Mouse (Mus musculus) thymus, adult 2 months (tissue): Measurements from ENCODE around the gene Fam117a. TPM values are rescaled to one million over a fixed set of nuclear protein-coding genes. Genes with fewer than 3 reads are reported as not detected.

Experiments used
- DNase-seq: peaks from one replicate; pipeline ENCODE4 v3.0.0; 2021
- H3K27ac ChIP-seq: fragments of 200-500 bp; 2 replicates; pipeline ENCODE4 v1.5.1; 2012; ENCODE audit warnings: low read length, control low read depth; ENCODE audit not compliant: control insufficient read depth, insufficient read depth
- H3K27me3 ChIP-seq: fragments of 200-500 bp; 2 replicates; pipeline ENCODE4 v1.6.1; 2012; ENCODE audit warnings: mild to moderate bottlenecking, low read length, moderate library complexity, mixed read lengths; ENCODE audit not compliant: control insufficient read depth, insufficient read depth
- H3K36me3 ChIP-seq: fragments of 200-500 bp; 2 replicates; pipeline ENCODE4 v1.6.1; 2012; ENCODE audit warnings: mild to moderate bottlenecking, low read length, moderate library complexity; ENCODE audit not compliant: control insufficient read depth, insufficient read depth
- H3K4me1 ChIP-seq: fragments of 200-500 bp; replicated peaks from 2 replicates; pipeline ENCODE4 v1.6.1; 2012; ENCODE audit warnings: low read length; ENCODE audit not compliant: control insufficient read depth, insufficient read depth
- H3K4me3 ChIP-seq: fragments of 200-500 bp; 2 replicates; pipeline ENCODE4 v1.5.1; 2012; ENCODE audit warnings: mild to moderate bottlenecking, low read length, control low read depth, moderate library complexity; ENCODE audit not compliant: control insufficient read depth, insufficient read depth
- CTCF ChIP-seq: fragments of 200-500 bp; IDR thresholded peaks from 2 replicates; pipeline ENCODE4 v1.5.1; 2012; ENCODE audit warnings: mild to moderate bottlenecking, control low read depth, low read length, moderate library complexity, borderline replicate concordance; ENCODE audit not compliant: control insufficient read depth, poor library complexity, insufficient read depth; ENCODE audit errors: extremely low read depth
- POLR2A ChIP-seq: fragments of 200-500 bp; IDR thresholded peaks from 2 replicates; pipeline ENCODE4 v1.6.1; 2012; ENCODE audit warnings: mild to moderate bottlenecking, low read length, control low read depth, moderate library complexity; ENCODE audit not compliant: control insufficient read depth, poor library complexity, insufficient read depth; ENCODE audit errors: extremely low read depth
- WGBS: fragments of 180-500 bp; shearing (Covaris S2); methylation state at CpG from one replicate; pipeline ENCODE4 v1.1.7; 2018; 5-methylcytosine and 5-hydroxymethylcytosine counted together
- polyA plus RNA-seq: library from polyadenylated mRNA; depleted of rRNA; stranded (reverse); fragments of >200 nt; gene quantifications from 2 replicates; pipeline ENCODE4 v1.2.3, GENCODE M21; 2012

Fam117a gene
- polyA plus RNA-seq, 1 experiment: 224 TPM

DNA sequence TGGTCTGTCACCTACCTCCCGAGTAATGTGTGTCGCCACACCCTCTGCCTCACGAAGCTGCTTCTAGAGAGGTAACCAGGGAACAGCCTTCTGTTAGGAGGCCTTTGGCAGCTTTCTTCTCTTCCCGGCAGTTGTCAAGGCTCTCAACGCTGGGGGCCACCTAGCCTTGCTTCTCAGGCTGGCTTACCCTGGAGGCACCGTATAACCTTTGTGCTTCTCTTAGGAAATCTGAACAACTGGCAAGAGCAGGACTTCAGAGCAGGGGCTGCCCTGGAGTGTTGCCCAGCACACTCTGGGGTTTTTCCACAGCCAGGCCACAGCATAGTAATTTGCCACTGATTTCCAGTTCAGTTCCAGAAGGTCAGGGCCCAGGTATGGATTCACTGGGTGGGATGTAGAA lies 13.5 kb downstream of the Fam117a start:
- Histone ChIP-seq H3K4me1 (peaks cover 43% of the 10 kb centered on the region), H3K27ac (peak overlapping the region; percentile 88; the same call in 1 of the 2 replicates), H3K4me3 (no peak overlapping the region), H3K36me3 (peaks cover 39% of the 10 kb centered on the region), H3K27me3 (no peaks in the 10 kb centered on the region)
- DNase-seq: no peak
- WGBS: 73% methylated on average over 6 of the region's 6 CpGs
- TF ChIP-seq POLR2A (no peak), CTCF (no peak)

DNA sequence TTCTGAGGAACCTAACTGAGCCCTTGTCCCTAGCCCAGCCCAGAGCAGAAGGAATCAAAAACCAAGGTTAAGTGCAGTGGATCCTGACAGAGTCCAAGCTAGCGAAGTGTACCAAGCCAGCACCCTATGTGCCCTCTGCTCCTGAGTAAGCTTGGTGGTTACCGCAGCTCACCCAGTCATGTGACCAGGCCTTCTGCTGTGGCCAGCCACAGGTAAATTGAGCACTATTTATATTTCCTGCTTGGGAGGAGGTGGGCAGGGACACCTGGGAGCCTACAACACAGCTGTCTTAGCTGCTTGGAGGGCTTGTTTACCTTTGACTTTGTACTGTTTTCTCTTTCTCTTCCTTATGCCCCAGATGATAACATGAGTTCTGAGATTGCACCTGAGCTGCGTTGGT lies 14.1 kb downstream of the Fam117a start:
- Histone ChIP-seq H3K27ac (peak overlapping the region; percentile 88), H3K4me1 (peaks cover 46% of the 10 kb centered on the region), H3K4me3 (no peak overlapping the region), H3K27me3 (no peaks in the 10 kb centered on the region), H3K36me3 (peaks cover 32% of the 10 kb centered on the region)
- TF ChIP-seq POLR2A: no peak
- TF ChIP-seq CTCF: no peak
- DNase-seq: peak; percentile 54
- 6% methylated on average over 3 of the region's 3 CpGs for WGBS

DNA sequence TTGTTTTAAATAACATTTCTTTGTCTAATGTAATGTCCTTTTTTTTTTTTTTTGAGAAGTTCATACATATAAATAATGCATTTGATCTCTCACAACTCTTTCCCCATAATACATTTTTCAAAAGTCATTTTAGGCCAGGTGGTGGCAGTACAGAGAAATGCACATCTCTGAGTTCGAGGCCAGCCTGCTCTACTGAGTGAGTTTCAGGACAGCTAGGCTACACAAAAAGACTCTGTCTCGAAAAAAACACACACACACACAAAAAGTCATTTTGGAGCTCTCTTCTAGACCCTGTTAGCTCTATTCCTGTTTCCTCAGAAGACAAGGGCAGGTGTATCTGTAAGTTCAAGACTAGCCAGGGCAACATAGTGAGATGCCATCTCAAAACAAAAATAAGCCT lies 15.9 kb downstream of the Fam117a start:
- Histone ChIP-seq H3K27me3 (no peaks in the 10 kb centered on the region), H3K27ac (peak overlapping the region; percentile 70; the same call in 1 of the 2 replicates), H3K4me1 (peaks cover 59% of the 10 kb centered on the region), H3K4me3 (no peak overlapping the region), H3K36me3 (peaks cover 17% of the 10 kb centered on the region)
- TF ChIP-seq CTCF (no peak), POLR2A (no peak)
- DNase-seq: peak; percentile 39
- WGBS: 49% methylated on average over 2 of the region's 2 CpGs

DNA sequence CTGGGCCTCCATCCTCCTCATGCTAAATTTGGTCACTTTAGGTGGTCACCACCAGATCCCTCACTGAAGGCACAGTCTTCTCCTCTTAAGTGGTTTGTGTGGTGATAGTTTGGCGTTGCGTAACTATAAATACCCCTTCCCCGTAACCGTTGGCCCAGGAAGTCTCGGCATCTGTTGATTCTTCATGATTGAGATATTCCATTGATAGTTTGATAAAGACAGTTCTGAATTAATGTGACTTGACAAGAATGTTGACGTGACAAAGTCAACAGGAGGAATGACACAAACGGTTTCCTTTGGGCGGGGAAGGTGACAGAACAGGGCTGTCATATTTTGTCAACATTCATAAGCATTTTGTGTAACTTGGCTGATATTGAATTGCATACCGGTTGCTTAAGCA lies 16.4 kb downstream of the Fam117a start:
- Histone ChIP-seq H3K4me3 (no peak overlapping the region), H3K4me1 (peaks cover 64% of the 10 kb centered on the region), H3K27ac (peak overlapping the region; percentile 70), H3K36me3 (peaks cover 13% of the 10 kb centered on the region), H3K27me3 (no peaks in the 10 kb centered on the region)
- WGBS: 24% methylated on average over 9 of the region's 9 CpGs
- TF ChIP-seq CTCF: no peak
- no peak for TF ChIP-seq POLR2A
- no peak for DNase-seq

DNA sequence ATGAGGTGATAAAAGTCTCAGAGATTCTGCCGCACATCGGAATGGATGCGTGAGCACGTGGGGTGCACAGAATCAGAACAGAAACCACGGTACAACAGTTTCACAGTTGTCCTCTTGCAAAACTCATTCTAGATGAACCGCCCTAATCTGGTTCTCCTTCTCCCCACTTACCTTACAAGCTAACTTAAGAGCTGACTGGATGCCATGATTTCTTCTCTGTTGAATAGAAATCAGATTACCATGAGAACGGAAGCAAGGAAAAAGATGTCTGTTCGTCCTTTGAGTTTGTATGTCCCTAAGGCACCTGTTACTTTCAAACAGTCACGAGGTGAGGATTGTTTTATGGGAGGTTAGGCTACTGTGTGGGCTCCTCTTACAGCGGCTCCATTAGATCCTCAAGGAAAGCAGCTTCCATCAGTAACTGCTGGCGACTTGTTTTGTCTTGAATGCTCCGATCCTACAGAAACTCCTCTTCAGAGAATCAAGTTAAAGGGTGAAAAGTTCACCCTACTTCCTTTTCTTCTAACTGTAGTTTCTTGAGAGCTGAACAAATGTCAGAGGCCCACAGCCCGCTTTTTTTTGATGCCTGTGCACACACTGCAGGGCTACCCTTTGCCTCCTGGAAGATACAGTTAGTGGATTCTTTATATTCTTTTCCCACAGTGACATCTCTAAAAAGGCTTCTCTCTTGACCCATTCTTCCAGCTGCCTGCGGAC lies 17.6 kb downstream of the Fam117a start:
- no peak for TF ChIP-seq POLR2A
- no peak for TF ChIP-seq CTCF
- H3K4me3 ChIP-seq: peak overlapping the region; percentile 10
- peak overlapping the region; percentile 95 for H3K27ac ChIP-seq
- H3K27me3 ChIP-seq: no peaks in the 10 kb centered on the region
- H3K4me1 ChIP-seq: peaks cover 67% of the 10 kb centered on the region
- H3K36me3 ChIP-seq: peaks cover 2% of the 10 kb centered on the region; the same call in 1 of the 2 replicates
- WGBS: 17% methylated on average over 14 of the region's 14 CpGs
- DNase-seq: peak; percentile 40

DNA sequence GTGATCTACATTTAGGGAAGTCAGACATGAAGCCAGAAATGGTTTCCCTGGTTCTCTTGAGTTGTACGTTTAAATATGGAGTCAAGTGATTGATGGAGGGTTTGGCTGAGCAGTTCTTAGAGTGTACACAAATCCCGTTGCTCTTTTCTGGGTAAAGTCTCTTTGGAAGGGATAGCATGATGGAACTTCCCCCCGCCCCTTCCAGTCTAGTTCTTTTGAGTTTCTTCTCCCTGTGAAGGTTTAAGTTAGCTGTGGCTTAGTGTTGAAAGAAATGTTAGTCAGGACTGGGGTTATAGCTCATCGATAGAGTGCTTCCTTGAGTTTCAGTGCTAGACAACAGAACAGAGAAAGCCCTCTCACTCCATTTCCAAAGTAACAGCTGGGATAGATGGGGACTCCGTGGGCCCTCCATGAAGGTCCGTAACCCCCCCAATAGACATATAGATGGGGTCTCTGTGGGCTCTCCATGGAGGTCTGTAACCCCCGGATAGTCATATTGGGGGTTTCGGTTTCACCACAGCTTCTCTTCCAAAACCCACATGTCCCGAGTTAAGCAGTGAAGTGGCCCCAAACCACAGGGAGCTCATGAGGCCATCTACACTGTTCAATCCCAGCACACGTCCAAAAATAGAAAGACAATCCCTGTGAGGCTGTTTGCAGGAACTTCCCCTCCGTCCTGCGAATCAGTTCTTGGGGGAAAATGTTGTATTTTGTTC lies 18.3 kb downstream of the Fam117a start:
- WGBS: 19% methylated on average over 12 of the region's 12 CpGs
- Histone ChIP-seq H3K4me3 (peak overlapping the region; percentile 51), H3K4me1 (peaks cover 68% of the 10 kb centered on the region), H3K27ac (peak overlapping the region; percentile 95), H3K27me3 (no peaks in the 10 kb centered on the region), H3K36me3 (no peaks in the 10 kb centered on the region; the same call in 1 of the 2 replicates)
- TF ChIP-seq POLR2A: no peak
- no peak for TF ChIP-seq CTCF
- no peak for DNase-seq
